Mouse (Mus musculus) embryonic facial prominence, embryonic 13.5 days (tissue): ENCODE data around the gene Zmat1. TPM values are rescaled to one million over a fixed set of nuclear protein-coding genes. Genes with fewer than 3 reads are reported as not detected.
"Not testable (repeated sequence)": the region's sequence is repeated elsewhere in the genome, so short reads cannot be mapped to it uniquely, and the experiment has no call there.

ENCODE experiments used
- ATAC-seq: fragments of 200-750 bp; cut with Nextera tagmentation; 2 replicates; pipeline ENCODE4 v1.8.0; 2017; ENCODE audit warnings: low read depth; ENCODE audit not compliant: insufficient number of reproducible peaks, insufficient read depth, low FRiP score, low TSS enrichment
- H3K27ac ChIP-seq: fragments of 300-500 bp; sonication (generic); 2 replicates; pipeline ENCODE4 v1.5.1; 2015; ENCODE audit warnings: moderate library complexity, mild to moderate bottlenecking, inconsistent platforms
- H3K27me3 ChIP-seq: fragments of 300-500 bp; sonication (generic); 2 replicates; pipeline ENCODE4 v1.6.1; 2015; ENCODE audit warnings: mild to moderate bottlenecking, inconsistent platforms
- H3K36me3 ChIP-seq: fragments of 300-500 bp; sonication (generic); 2 replicates; pipeline ENCODE4 v1.6.1; 2015; ENCODE audit warnings: mild to moderate bottlenecking, inconsistent platforms
- H3K4me1 ChIP-seq: fragments of 300-500 bp; sonication (generic); 2 replicates; pipeline ENCODE4 v1.6.1; 2015; ENCODE audit warnings: inconsistent platforms
- H3K4me2 ChIP-seq: fragments of 300-500 bp; sonication (generic); 2 replicates; pipeline ENCODE4 v1.6.1; 2015; ENCODE audit warnings: moderate library complexity, mild to moderate bottlenecking, inconsistent platforms
- H3K4me3 ChIP-seq: fragments of 300-500 bp; sonication (generic); 2 replicates; pipeline ENCODE4 v1.5.1; 2015; ENCODE audit warnings: mild to moderate bottlenecking, inconsistent platforms
- H3K9ac ChIP-seq: fragments of 300-500 bp; sonication (generic); 2 replicates; pipeline ENCODE4 v1.6.1; 2015; ENCODE audit warnings: mild to moderate bottlenecking, inconsistent platforms
- H3K9me3 ChIP-seq: fragments of 300-500 bp; sonication (generic); 2 replicates; pipeline ENCODE4 v1.6.1; 2016; ENCODE audit warnings: inconsistent platforms
- WGBS: fragments of 180-500 bp; shearing (Covaris S2); methylation state at CpG from one replicate; pipeline ENCODE4 v1.1.7; 2015; ENCODE audit warnings: mixed read lengths; 5-methylcytosine and 5-hydroxymethylcytosine counted together
- polyA plus RNA-seq: library from polyadenylated mRNA; unstranded; fragments of >200 nt; fragmentation: Nextera tagmentation; extraction: Ambion mirVana; gene quantifications from 2 replicates; pipeline ENCODE4 v1.2.1, GENCODE M21; 2015

Zmat1 gene
- 6.8 TPM in 2 replicates for polyA plus RNA-seq

- Histone ChIP-seq H3K4me1 (0 out of 2 replicates have a peak, but pooled peaks cover 3% of the 10 kb centered on the region), H3K4me3 (peak within 1 kb of the TSS; percentile 58), H3K36me3 (no peaks in the 10 kb centered on the region), H3K9me3 (no peaks in the 10 kb centered on the region), H3K27ac (peak within 1 kb of the TSS; percentile 89), H3K27me3 (peaks cover 29% of the 10 kb centered on the region), H3K9ac (peak within 1 kb of the TSS; percentile 78), H3K4me2 (peak within 1 kb of the TSS; percentile 52)
- 29% methylated on average over 54 of the region's 65 CpGs for WGBS
- peak; percentile 100 for ATAC-seq
These were observed at the start of gene Zmat1 for GRCm38 (mm10) chrX:135008720-135009470. Zmat1 (minus strand) TSS chrX:135009209.

GRCm38 (mm10) chrX:135053939-135054338 is 44.9 kb upstream of the Zmat1 start:
- not testable (repeated sequence) for ATAC-seq, H3K27ac ChIP-seq, H3K9ac ChIP-seq, H3K36me3 ChIP-seq, H3K4me1 ChIP-seq, H3K4me3 ChIP-seq, H3K9me3 ChIP-seq, H3K4me2 ChIP-seq
- WGBS = 70% methylated on average over 1 of the region's 1 CpGs
- H3K27me3 ChIP-seq = peaks cover 23% of the 10 kb centered on the region

- Histone ChIP-seq H3K27me3 (peaks cover 43% of the 10 kb centered on the region), H3K9ac (peak overlapping the region; percentile 44; the same call in 1 of the 2 replicates)
- 28% methylated on average over 24 of the region's 24 CpGs for WGBS
These were observed 27.0 kb upstream of the Zmat1 start for GRCm38 (mm10) chrX:135035962-135036375.

GRCm38 (mm10) chrX:135025135-135025534 is 16.1 kb upstream of the Zmat1 start:
- no peak for ATAC-seq
- H3K4me2 ChIP-seq = no peak overlapping the region
- peaks cover 39% of the 10 kb centered on the region for H3K27me3 ChIP-seq
- no peaks in the 10 kb centered on the region for H3K4me1 ChIP-seq
- no peaks in the 10 kb centered on the region for H3K9me3 ChIP-seq
- H3K36me3 ChIP-seq = no peaks in the 10 kb centered on the region
- H3K4me3 ChIP-seq = no peak overlapping the region
- WGBS = 85% methylated on average over 9 of the region's 9 CpGs
- no peak overlapping the region for H3K27ac ChIP-seq
- H3K9ac ChIP-seq = no peak overlapping the region

More at GRCm38 (mm10) chrX:135035962-135036375, 27.0 kb upstream of the Zmat1 start:
- H3K27ac ChIP-seq = no peak overlapping the region
- peak overlapping the region; percentile 59 for H3K4me2 ChIP-seq
- ATAC-seq = no peak
- no peaks in the 10 kb centered on the region for H3K4me1 ChIP-seq
- H3K4me3 ChIP-seq = peak overlapping the region; percentile 34
- H3K9me3 ChIP-seq = no peaks in the 10 kb centered on the region
- no peaks in the 10 kb centered on the region for H3K36me3 ChIP-seq

- WGBS = 33% methylated on average over 3 of the region's 3 CpGs
These were observed 2.4 kb upstream of the Zmat1 start for GRCm38 (mm10) chrX:135011381-135011780.

GRCm38 (mm10) chrX:135009471-135009815 is 434 bp upstream of the Zmat1 start:
- Histone ChIP-seq H3K27ac (no peak overlapping the region; the same call in 1 of the 2 replicates), H3K36me3 (no peaks in the 10 kb centered on the region), H3K4me3 (peak overlapping the region; percentile 58), H3K27me3 (peaks cover 30% of the 10 kb centered on the region), H3K9ac (no peak overlapping the region), H3K9me3 (no peaks in the 10 kb centered on the region), H3K4me2 (peak overlapping the region; percentile 52), H3K4me1 (0 out of 2 replicates have a peak, but pooled peaks cover 3% of the 10 kb centered on the region)
- WGBS = 33% methylated on average over 6 of the region's 6 CpGs
- no peak for ATAC-seq

More at GRCm38 (mm10) chrX:135011381-135011780, 2.4 kb upstream of the Zmat1 start:
- Histone ChIP-seq H3K36me3 (no peaks in the 10 kb centered on the region), H3K4me3 (no peak overlapping the region), H3K9me3 (no peaks in the 10 kb centered on the region), H3K4me2 (no peak overlapping the region), H3K4me1 (0 out of 2 replicates have a peak, but pooled peaks cover 3% of the 10 kb centered on the region), H3K9ac (no peak overlapping the region), H3K27me3 (peaks cover 31% of the 10 kb centered on the region), H3K27ac (0 out of 2 replicates have a peak overlapping the region, but pooled peaks have one; percentile 11)
- ATAC-seq = no peak

GRCm38 (mm10) chrX:135008021-135008420 is 988 bp downstream of the Zmat1 start:
- Histone ChIP-seq H3K27ac (no peak overlapping the region), H3K36me3 (no peaks in the 10 kb centered on the region), H3K4me3 (peak overlapping the region; percentile 58; the same call in 1 of the 2 replicates), H3K4me1 (0 out of 2 replicates have a peak, but pooled peaks cover 3% of the 10 kb centered on the region), H3K9me3 (no peaks in the 10 kb centered on the region), H3K9ac (no peak overlapping the region), H3K4me2 (peak overlapping the region; percentile 52), H3K27me3 (peaks cover 25% of the 10 kb centered on the region)
- no peak for ATAC-seq
- 31% methylated on average over 5 of the region's 5 CpGs for WGBS

- Histone ChIP-seq H3K9me3 (0 out of 2 replicates have a peak, but pooled peaks cover 3% of the 10 kb centered on the region), H3K4me1 (no peaks in the 10 kb centered on the region), H3K4me3 (peak within 1 kb of the TSS; percentile 35), H3K27me3 (peaks cover 25% of the 10 kb centered on the region; the same call in 1 of the 2 replicates), H3K27ac (no peak within 1 kb of the TSS), H3K36me3 (no peaks in the 10 kb centered on the region), H3K9ac (peak within 1 kb of the TSS; percentile 54; the same call in 1 of the 2 replicates), H3K4me2 (peak within 1 kb of the TSS; percentile 52)
- no peak for ATAC-seq
- WGBS = 91% methylated on average over 19 of the region's 19 CpGs
These were observed 44.5 kb downstream of the Zmat1 start, which contains the start of gene Nxf2 for GRCm38 (mm10) chrX:134964546-134964945. Nxf2 (minus strand) TSS chrX:134964754.

- peak overlapping the region; percentile 54; the same call in 1 of the 2 replicates for H3K9ac ChIP-seq
- H3K27ac ChIP-seq = no peak overlapping the region
- WGBS = 52% methylated on average over 37 of the region's 53 CpGs
These were observed 45.5 kb downstream of the Zmat1 start for GRCm38 (mm10) chrX:134963305-134964094.

GRCm38 (mm10) chrX:134930361-134930760 is 78.6 kb downstream of the Zmat1 start:
- no peaks in the 10 kb centered on the region for H3K36me3 ChIP-seq
- peaks cover 9% of the 10 kb centered on the region for H3K27me3 ChIP-seq
- no peaks in the 10 kb centered on the region for H3K4me1 ChIP-seq
- no peak overlapping the region for H3K27ac ChIP-seq
- no peak overlapping the region for H3K4me2 ChIP-seq
- H3K9me3 ChIP-seq = no peaks in the 10 kb centered on the region
- no peak overlapping the region for H3K4me3 ChIP-seq
- no peak for ATAC-seq
- 36% methylated on average over 5 of the region's 5 CpGs for WGBS
- H3K9ac ChIP-seq = no peak overlapping the region

More at GRCm38 (mm10) chrX:134963305-134964094, 45.5 kb downstream of the Zmat1 start:
- 0 out of 2 replicates have a peak, but pooled peaks cover 3% of the 10 kb centered on the region for H3K9me3 ChIP-seq
- H3K4me1 ChIP-seq = no peaks in the 10 kb centered on the region
- peak; percentile 90 for ATAC-seq
- peak overlapping the region; percentile 52 for H3K4me2 ChIP-seq
- peak overlapping the region; percentile 35 for H3K4me3 ChIP-seq
- peaks cover 25% of the 10 kb centered on the region; the same call in 1 of the 2 replicates for H3K27me3 ChIP-seq
- H3K36me3 ChIP-seq = no peaks in the 10 kb centered on the region

GRCm38 (mm10) chrX:134929927-134930326 is 79.1 kb downstream of the Zmat1 start:
- Histone ChIP-seq H3K4me3 (no peak overlapping the region), H3K4me1 (no peaks in the 10 kb centered on the region), H3K27ac (no peak overlapping the region), H3K4me2 (no peak overlapping the region), H3K27me3 (peaks cover 9% of the 10 kb centered on the region), H3K9me3 (no peaks in the 10 kb centered on the region), H3K36me3 (no peaks in the 10 kb centered on the region), H3K9ac (no peak overlapping the region)
- WGBS = 75% methylated on average over 5 of the region's 5 CpGs
- ATAC-seq = no peak
